Mouse (Mus musculus) heart, adult 2 months (tissue): ENCODE results near the gene Traf5. TPM values are rescaled to one million over a fixed set of nuclear protein-coding genes. Genes with fewer than 3 reads are reported as not detected.

Source experiments
- DNase-seq, 2 experiments: peaks; one replicate each; pipeline ENCODE4 v3.0.0; 2021
- H3K27ac ChIP-seq: fragments of 200-600 bp; 2 replicates; pipeline ENCODE4 v1.8.1; 2022
- H3K27me3 ChIP-seq: fragments of 200-500 bp; 2 replicates; pipeline ENCODE4 v1.6.1; 2012; ENCODE audit warnings: mild to moderate bottlenecking, low read length, inconsistent platforms, mixed read lengths; ENCODE audit not compliant: control insufficient read depth, insufficient read depth
- H3K36me3 ChIP-seq: fragments of 200-500 bp; 2 replicates; pipeline ENCODE4 v1.6.1; 2012; ENCODE audit warnings: low read length, inconsistent platforms; ENCODE audit not compliant: control insufficient read depth, insufficient read depth
- H3K4me1 ChIP-seq: fragments of 200-500 bp; 2 replicates; pipeline ENCODE4 v1.6.1; 2011; ENCODE audit warnings: low read length; ENCODE audit not compliant: control insufficient read depth, insufficient read depth
- H3K4me3 ChIP-seq: fragments of 200-600 bp; 2 replicates; pipeline ENCODE4 v1.8.1; 2022
- H3K79me2 ChIP-seq: fragments of 200-500 bp; replicated peaks from 2 replicates; pipeline ENCODE4 v1.6.1; 2012; ENCODE audit warnings: mild to moderate bottlenecking, inconsistent platforms, low read length, moderate library complexity, mixed read lengths; ENCODE audit not compliant: control insufficient read depth, insufficient read depth
- H3K9ac ChIP-seq: fragments of 200-500 bp; 2 replicates; pipeline ENCODE4 v1.6.1; 2012; ENCODE audit warnings: low read depth, mild to moderate bottlenecking, control low read depth, inconsistent platforms, low read length, mixed read lengths
- CTCF ChIP-seq: fragments of 200-600 bp; IDR thresholded peaks from 2 replicates; pipeline ENCODE4 v1.8.1; 2022; ENCODE audit warnings: antibody characterized with exemption, mild to moderate bottlenecking, moderate library complexity
- EP300 ChIP-seq: fragments of 200-500 bp; IDR thresholded peaks from 2 replicates; pipeline ENCODE4 v1.6.1; 2011; ENCODE audit warnings: low read depth, low read length, control low read depth; ENCODE audit not compliant: insufficient read depth
- POLR2A ChIP-seq: fragments of 200-500 bp; IDR thresholded peaks from 2 replicates; pipeline ENCODE4 v1.6.1; 2011; ENCODE audit warnings: mild to moderate bottlenecking, low read depth, low read length, control low read depth; ENCODE audit not compliant: insufficient read depth
- WGBS: fragments of 180-500 bp; shearing (Covaris S2); methylation state at CpG from one replicate; pipeline ENCODE4 v1.1.7; 2018; 5-methylcytosine and 5-hydroxymethylcytosine counted together
- intact Hi-C: fragments of 180-260 bp; cut with DNase I; formaldehyde crosslinking; loops from one replicate; pipeline ENCODE4 v1.15.1; 2025
- polyA plus RNA-seq: library from polyadenylated mRNA; depleted of rRNA; stranded (reverse); fragments of >200 nt; gene quantifications from 2 replicates; pipeline ENCODE4 v1.2.3, GENCODE M21; 2012
- total RNA-seq, 2 experiments: library from RNA; stranded (reverse); gene quantifications; 2 replicates each; pipeline ENCODE4 v1.2.3; 2021

Traf5 gene
- total and polyA plus RNA-seq, 3 experiments: 3.9 to 4.4 (median 4.3) TPM

- Histone ChIP-seq H3K27ac (peak overlapping the region; percentile 93), H3K4me1 (peaks cover 22% of the 10 kb centered on the region), H3K36me3 (no peaks in the 10 kb centered on the region), H3K79me2 (no peaks in the 10 kb centered on the region), H3K27me3 (no peaks in the 10 kb centered on the region), H3K9ac (0 out of 2 replicates have a peak overlapping the region, but pooled peaks have one; percentile 11), H3K4me3 (peak overlapping the region; percentile 28; the same call in 1 of the 2 replicates)
- 57% methylated on average over 2 of the region's 2 CpGs for WGBS
- TF ChIP-seq EP300: 0 out of 2 replicates have a peak, but pooled peaks have one; percentile 20
- TF ChIP-seq POLR2A: 0 out of 2 replicates have a peak, but pooled peaks have one; percentile 11
- no peak for TF ChIP-seq CTCF
- intact Hi-C loops: loop anchor here (2.0 kb wide), 1 partner anchor 50 kb away; the partner anchor contains the start of gene Slc30a1
- DNase-seq: peak; percentile 63 to 65
Observed at GRCm38 (mm10) chr1:191956871-191957270, 135.5 kb downstream of the Traf5 start.

DNA sequence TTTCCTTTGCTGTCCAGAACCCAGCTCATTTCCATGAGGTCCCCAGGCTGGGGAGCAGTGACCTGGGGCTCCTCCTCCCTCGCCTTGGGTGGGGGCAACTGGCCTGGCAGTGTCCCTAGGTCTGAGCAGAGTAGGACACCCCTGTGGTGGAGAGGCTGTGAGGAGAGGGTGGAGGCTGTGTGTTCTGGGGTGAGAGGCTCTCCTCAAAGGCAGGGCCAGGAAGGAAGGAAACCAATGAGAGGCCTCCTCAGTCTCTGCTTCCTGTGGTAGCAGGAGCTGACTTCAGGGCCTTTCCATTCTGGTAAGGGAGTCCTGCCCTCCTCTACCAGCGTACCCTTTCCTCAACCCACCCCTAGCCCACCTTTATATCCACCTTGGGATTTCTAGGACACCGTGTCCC is 136.1 kb downstream of the Traf5 start:
- Histone ChIP-seq H3K4me1 (peaks cover 22% of the 10 kb centered on the region), H3K79me2 (no peaks in the 10 kb centered on the region), H3K9ac (peak overlapping the region; percentile 11; the same call in 1 of the 2 replicates), H3K27ac (peak overlapping the region; percentile 93), H3K27me3 (no peaks in the 10 kb centered on the region), H3K4me3 (peak overlapping the region; percentile 28; the same call in 1 of the 2 replicates), H3K36me3 (no peaks in the 10 kb centered on the region)
- peak; percentile 68; the same call in 1 of the 2 replicates for TF ChIP-seq EP300
- no peak for TF ChIP-seq CTCF
- 0 out of 2 replicates have a peak, but pooled peaks have one; percentile 38 for TF ChIP-seq POLR2A
- WGBS: 51% methylated on average over 3 of the region's 3 CpGs
- intact Hi-C loops: loop anchor here (2.0 kb wide), 1 partner anchor 49 kb away; the partner anchor contains the start of gene Slc30a1
- DNase-seq: peak; percentile 65 to 67

- TF ChIP-seq EP300: peak; percentile 83; the same call in 1 of the 2 replicates
- TF ChIP-seq POLR2A: peak; percentile 48; the same call in 1 of the 2 replicates
- 0 out of 2 replicates have a peak, but pooled peaks have one; percentile 7 for TF ChIP-seq CTCF
- intact Hi-C loops: no loop called here
Observed at GRCm38 (mm10) chr1:191955101-191955500, 137.3 kb downstream of the Traf5 start.

GRCm38 (mm10) chr1:191952733-191953335 is 139.5 kb downstream of the Traf5 start:
- DNase-seq: no peak
- TF ChIP-seq EP300 (no peak), CTCF (no peak), POLR2A (no peak)
- peaks cover 24% of the 10 kb centered on the region for H3K4me1 ChIP-seq
- H3K27me3 ChIP-seq: no peaks in the 10 kb centered on the region
- intact Hi-C loops: no loop called here
- H3K36me3 ChIP-seq: no peaks in the 10 kb centered on the region
- no peak overlapping the region for H3K4me3 ChIP-seq
- H3K79me2 ChIP-seq: no peaks in the 10 kb centered on the region
- no peak overlapping the region for H3K9ac ChIP-seq
- 91% methylated on average over 11 of the region's 11 CpGs for WGBS
- no peak overlapping the region for H3K27ac ChIP-seq

More at GRCm38 (mm10) chr1:191955101-191955500, 137.3 kb downstream of the Traf5 start:
- peaks cover 24% of the 10 kb centered on the region for H3K4me1 ChIP-seq
- no peaks in the 10 kb centered on the region for H3K79me2 ChIP-seq
- no peaks in the 10 kb centered on the region for H3K27me3 ChIP-seq
- H3K36me3 ChIP-seq: no peaks in the 10 kb centered on the region
- WGBS: 45% methylated on average over 3 of the region's 3 CpGs
- no peak overlapping the region for H3K9ac ChIP-seq
- no peak overlapping the region for H3K4me3 ChIP-seq
- peak overlapping the region; percentile 93 for H3K27ac ChIP-seq
- peak; percentile 59 to 75 for DNase-seq

GRCm38 (mm10) chr1:191950611-191951010 is 141.7 kb downstream of the Traf5 start:
- Histone ChIP-seq H3K36me3 (no peaks in the 10 kb centered on the region), H3K27ac (no peak overlapping the region), H3K27me3 (no peaks in the 10 kb centered on the region), H3K79me2 (no peaks in the 10 kb centered on the region), H3K9ac (no peak overlapping the region), H3K4me3 (no peak overlapping the region), H3K4me1 (peaks cover 18% of the 10 kb centered on the region)
- DNase-seq: no peak
- intact Hi-C loops: no loop called here
- 71% methylated on average over 2 of the region's 2 CpGs for WGBS
- TF ChIP-seq EP300 (no peak), POLR2A (no peak), CTCF (no peak)

DNA sequence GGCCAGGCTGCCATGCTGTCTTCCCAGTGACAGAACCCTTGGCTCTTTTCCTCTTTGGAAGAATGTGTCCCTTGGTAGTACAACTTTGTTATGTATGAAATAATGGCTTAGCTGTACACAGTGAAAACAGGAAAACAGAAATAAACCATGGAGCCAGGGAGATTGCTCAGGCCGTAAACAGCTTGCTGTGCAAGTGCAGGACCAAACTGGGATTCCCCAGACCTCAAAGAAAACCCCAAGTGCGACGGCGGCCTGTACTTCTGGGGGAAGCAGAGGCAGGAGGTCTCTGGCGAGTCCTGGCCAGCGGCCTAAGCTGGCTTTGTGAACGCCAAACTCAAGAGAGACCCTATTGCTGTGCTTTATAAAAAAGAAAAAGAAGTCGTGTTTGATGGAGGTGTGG is 143.8 kb downstream of the Traf5 start:
- TF ChIP-seq POLR2A: no peak
- no peak for TF ChIP-seq CTCF
- TF ChIP-seq EP300: no peak
- Histone ChIP-seq H3K27ac (no peak overlapping the region), H3K9ac (no peak overlapping the region), H3K36me3 (no peaks in the 10 kb centered on the region), H3K79me2 (no peaks in the 10 kb centered on the region), H3K4me3 (no peak overlapping the region), H3K4me1 (peaks cover 9% of the 10 kb centered on the region), H3K27me3 (no peaks in the 10 kb centered on the region)
- intact Hi-C loops: no loop called here
- DNase-seq: no peak
- WGBS: 86% methylated on average over 8 of the region's 8 CpGs
